Mouse (Mus musculus) CD8-positive naive resting alpha-beta T cell, adult 57 days (primary cell): ENCODE data around the gene Immp2l. TPM values are rescaled to one million over a fixed set of nuclear protein-coding genes. Genes with fewer than 3 reads are reported as not detected.

Experiments used
- total RNA-seq: library from RNA; stranded (reverse); gene quantifications from one replicate; pipeline ENCODE4 v1.2.4, GENCODE M21; 2023

Gene Immp2l
- total RNA-seq, result 16.4 TPM

GRCm38 (mm10) chr12:41023511-41024421, at the start of gene Immp2l:
TSS of gene Immp2l (plus strand) at chr12:41024090.

GRCm38 (mm10) chr12:41486331-41486730, 462.4 kb downstream of the Immp2l start, which contains the start of gene Lrrn3:
TSS of gene Lrrn3 (minus strand) at chr12:41486431.

